Mouse (Mus musculus) lung, adult 2 months (tissue): Measurements from ENCODE around the gene Mterf1a.
"Not testable (repeated sequence)": the region's sequence is repeated elsewhere in the genome, so short reads cannot be mapped to it uniquely, and the experiment has no call there.

Experiments
- CTCF ChIP-seq: fragments of 200-500 bp; IDR thresholded peaks from 2 replicates; pipeline ENCODE4 v1.5.1; 2011; ENCODE audit warnings: mild to moderate bottlenecking, low read length, control low read depth; ENCODE audit not compliant: insufficient read depth
- POLR2A ChIP-seq: fragments of 200-500 bp; IDR thresholded peaks from 2 replicates; pipeline ENCODE4 v1.6.1; 2011; ENCODE audit warnings: low read depth, mild to moderate bottlenecking, control low read depth, low read length, borderline replicate concordance; ENCODE audit errors: extremely low read depth

DNA sequence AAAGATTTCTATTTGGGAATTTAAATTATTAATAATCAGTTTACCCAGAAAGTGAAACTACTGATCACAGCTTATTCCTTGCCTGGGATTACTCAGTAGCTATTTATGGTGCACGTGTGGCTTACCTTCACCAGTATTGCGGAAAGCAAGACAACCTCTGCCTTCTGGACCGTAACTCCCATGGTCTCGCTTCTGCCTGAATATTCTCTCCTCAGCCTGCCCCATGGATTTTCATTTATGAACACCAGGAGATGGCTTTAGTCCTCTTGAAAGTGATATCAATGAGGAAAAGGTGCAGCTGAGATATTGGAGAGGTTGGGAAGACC lies 524 bp upstream of the Mterf1a start:
- not testable (repeated sequence) for TF ChIP-seq CTCF, POLR2A
